Mouse (Mus musculus) adrenal gland, postnatal 10 days (tissue): ENCODE results near the gene Pnkp. TPM values are rescaled to one million over a fixed set of nuclear protein-coding genes. Genes with fewer than 3 reads are reported as not detected.

Source experiments
- DNase-seq: peaks from one replicate; pipeline ENCODE4 v3.0.0; 2021; ENCODE audit warnings: mixed read lengths
- microRNA-seq: library from miRNA; unstranded; fragments of <30 nt; microRNA quantifications from one replicate; pipeline ENCODE4 v1.2.0, GENCODE M21; 2021
- total RNA-seq, 2 experiments: library from RNA; stranded (reverse); gene quantifications; 2 replicates each; pipeline ENCODE4 v1.2.3; 2021

The Pnkp gene
- total RNA-seq, 2 experiments from 2014 or later = 37.6 to 38.6 TPM

DNA sequence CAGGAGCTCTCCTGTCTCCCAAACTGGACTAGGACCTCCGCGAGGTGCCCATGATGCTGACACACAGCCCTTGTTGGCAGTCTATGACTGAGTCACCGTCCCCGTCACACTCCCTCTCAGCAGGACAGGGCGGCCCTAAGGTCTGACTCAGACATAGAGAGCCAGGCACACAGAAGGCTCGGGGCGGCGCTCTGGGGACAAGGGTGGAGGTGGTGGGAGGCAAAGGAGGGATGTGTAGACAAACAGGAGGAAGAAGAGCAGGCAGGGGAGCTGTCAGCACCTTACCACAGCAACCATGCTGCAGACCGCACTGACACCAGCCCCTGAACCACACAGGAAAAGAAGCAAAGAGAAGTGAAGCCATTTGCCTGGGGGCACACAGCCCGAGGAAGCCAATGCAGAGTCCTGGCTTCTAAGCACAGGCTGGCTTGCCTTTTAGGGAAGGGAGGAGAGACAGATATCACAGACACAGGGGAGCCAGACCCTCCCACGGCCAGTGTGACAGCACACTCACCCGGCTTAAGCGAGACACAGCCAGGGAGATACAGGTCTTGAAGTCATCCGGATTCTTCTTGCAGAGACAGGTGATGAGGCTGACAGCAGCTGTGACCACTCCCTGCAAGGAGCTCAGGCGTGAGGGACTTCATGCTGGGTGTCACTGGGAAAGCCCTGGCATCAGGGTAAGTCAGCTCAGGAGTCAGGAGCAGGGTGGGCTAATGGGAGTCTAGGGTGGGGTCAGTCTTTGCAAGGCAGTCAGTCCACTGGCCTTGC is 52.0 kb downstream of the Pnkp start:
- DNase-seq = peak; percentile 77

Small RNAs within 50 kb of the gene (microRNA-seq; reads per million reads assigned to microRNA genes)
- not detected for gene Mir707

Other genes with a start within 250 kb of the Pnkp start
- gene Myh14, start 186.3 kb upstream of the Pnkp start, total RNA-seq = 1 to 10 TPM; 5.5 to 9.8 TPM
- not detected for gene Izumo2, start 148.4 kb upstream of the Pnkp start, total RNA-seq
- gene Vrk3, start 108.7 kb upstream of the Pnkp start, total RNA-seq = 10 to 100 TPM; 34.3 to 40.2 TPM
- gene Zfp473, start 106.1 kb upstream of the Pnkp start, total RNA-seq = under 1 TPM; 0.33 to 0.45 TPM
- 10 to 100 TPM; 44.3 to 47.1 TPM for gene Nup62, start 41.1 kb upstream of the Pnkp start, total RNA-seq
- gene Il4i1, start 40.8 kb upstream of the Pnkp start, total RNA-seq = 1 to 10 TPM; 5.2 TPM
- 100 to 1,000 TPM; 144 to 202 TPM for gene Atf5, start 40.5 kb upstream of the Pnkp start, total RNA-seq
- gene Akt1s1, start 8.1 kb upstream of the Pnkp start, total RNA-seq = 100 to 1,000 TPM in 1 of 2 experiments, 10 to 100 TPM in 1; 92.4 to 109 TPM
- 10 to 100 TPM; 61.9 to 73.1 TPM for gene Tbc1d17, start 8.1 kb upstream of the Pnkp start, total RNA-seq
- gene Ptov1, start 12.6 kb downstream of the Pnkp start, total RNA-seq = 100 to 1,000 TPM; 239 to 266 TPM
- gene Med25, start 35.6 kb downstream of the Pnkp start, total RNA-seq = 10 to 100 TPM; 73.7 to 83.7 TPM
- 10 to 100 TPM; 19.5 to 24.8 TPM for gene Fuz, start 38.9 kb downstream of the Pnkp start, total RNA-seq
- 10 to 100 TPM; 83.6 to 93.2 TPM for gene Ap2a1, start 72.4 kb downstream of the Pnkp start, total RNA-seq
- not detected for gene Tsks, start 86.1 kb downstream of the Pnkp start, total RNA-seq
- 10 to 100 TPM in 1 of 2 experiments, 1 to 10 TPM in 1; 9.8 to 15.3 TPM for gene Cpt1c, start 117.7 kb downstream of the Pnkp start, total RNA-seq
- 100 to 1,000 TPM; 254 to 258 TPM for gene Prmt1, start 129.4 kb downstream of the Pnkp start, total RNA-seq
- 10 to 100 TPM; 80.3 to 89.6 TPM for gene Irf3, start 140.5 kb downstream of the Pnkp start, total RNA-seq
- gene Bcl2l12, start 141.6 kb downstream of the Pnkp start, total RNA-seq = 10 to 100 TPM; 15.8 to 16.2 TPM
- 10 to 100 TPM; 69.6 to 81.1 TPM for gene Scaf1, start 159.2 kb downstream of the Pnkp start, total RNA-seq
- 10 to 100 TPM; 57.6 to 60.2 TPM for gene Rras, start 160.8 kb downstream of the Pnkp start, total RNA-seq
- 10 to 100 TPM; 36.9 to 51.9 TPM for gene Prr12, start 195.7 kb downstream of the Pnkp start, total RNA-seq
- 10 to 100 TPM; 39.7 to 45.9 TPM for gene Nosip, start 205.3 kb downstream of the Pnkp start, total RNA-seq
- gene Prrg2, start 205.5 kb downstream of the Pnkp start, total RNA-seq = 10 to 100 TPM; 18.5 to 20.0 TPM
- 10 to 100 TPM; 65.2 to 71.2 TPM for gene Rcn3, start 235.1 kb downstream of the Pnkp start, total RNA-seq
- 100 to 1,000 TPM; 169 to 185 TPM for gene Fcgrt, start 246.7 kb downstream of the Pnkp start, total RNA-seq